Mouse (Mus musculus) midbrain, embryonic 11.5 days (tissue): ENCODE data around the gene Zfp979. TPM values are rescaled to one million over a fixed set of nuclear protein-coding genes. Genes with fewer than 3 reads are reported as not detected.
"Not testable (repeated sequence)": the region's sequence is repeated elsewhere in the genome, so short reads cannot be mapped to it uniquely, and the experiment has no call there.

ENCODE experiments used
- ATAC-seq: fragments of 200-750 bp; cut with Nextera tagmentation; 2 replicates; pipeline ENCODE4 v1.8.0; 2017; ENCODE audit warnings: moderate TSS enrichment, moderate library complexity; ENCODE audit not compliant: low FRiP score
- DNase-seq: peaks from one replicate; pipeline ENCODE4 v3.0.0; 2015; ENCODE audit warnings: low spot score; ENCODE audit errors: missing footprints
- H3K27ac ChIP-seq: fragments of 300-500 bp; sonication (generic); 2 replicates; pipeline ENCODE4 v1.5.1; 2014; ENCODE audit warnings: low read depth, low read length
- H3K27me3 ChIP-seq: fragments of 300-500 bp; sonication (generic); 2 replicates; pipeline ENCODE4 v1.6.1; 2014; ENCODE audit warnings: mild to moderate bottlenecking, low read length, moderate library complexity, mixed read lengths; ENCODE audit not compliant: control insufficient read depth, insufficient read depth
- H3K36me3 ChIP-seq: fragments of 300-500 bp; sonication (generic); 2 replicates; pipeline ENCODE4 v1.6.1; 2014; ENCODE audit warnings: mild to moderate bottlenecking, low read length, moderate library complexity, mixed read lengths; ENCODE audit not compliant: control insufficient read depth, insufficient read depth
- H3K4me1 ChIP-seq: fragments of 300-500 bp; sonication (generic); 2 replicates; pipeline ENCODE4 v1.6.1; 2014; ENCODE audit warnings: low read length; ENCODE audit not compliant: control insufficient read depth, insufficient read depth
- H3K4me2 ChIP-seq: fragments of 300-500 bp; sonication (generic); 2 replicates; pipeline ENCODE4 v1.6.1; 2014; ENCODE audit warnings: mild to moderate bottlenecking, moderate library complexity
- H3K4me3 ChIP-seq: fragments of 300-500 bp; sonication (generic); 2 replicates; pipeline ENCODE4 v1.5.1; 2014; ENCODE audit warnings: low read depth, low read length
- H3K9ac ChIP-seq: fragments of 300-500 bp; sonication (generic); 2 replicates; pipeline ENCODE4 v1.6.1; 2014; ENCODE audit warnings: low read length
- H3K9me3 ChIP-seq: fragments of 300-500 bp; sonication (generic); 2 replicates; pipeline ENCODE4 v1.6.1; 2016; ENCODE audit warnings: low read length; ENCODE audit not compliant: control insufficient read depth
- WGBS: fragments of 180-500 bp; shearing (Covaris S2); extraction: QIAGEN DNeasy Blood & Tissue Kit; methylation state at CpG from one replicate; pipeline ENCODE4 v1.1.7; 2014; 5-methylcytosine and 5-hydroxymethylcytosine counted together
- polyA plus RNA-seq: library from polyadenylated mRNA; unstranded; fragments of >200 nt; fragmentation: Nextera tagmentation; extraction: Ambion mirVana; gene quantifications from 2 replicates; pipeline ENCODE4 v1.2.1, GENCODE M21; 2014

Gene Zfp979
- polyA plus RNA-seq, 1 experiment from 2014 or later = 2.8 TPM

GRCm38 (mm10) chr4:147598831-147599230 lies 43.5 kb downstream of the Zfp979 start:
- no peaks in the 10 kb centered on the region for H3K4me1 ChIP-seq
- H3K27ac ChIP-seq = no peak overlapping the region
- H3K4me3 ChIP-seq = no peak overlapping the region
- ATAC-seq (no peak), DNase-seq (peak; percentile 66)
- no peak overlapping the region for H3K4me2 ChIP-seq
- H3K36me3 ChIP-seq = no peaks in the 10 kb centered on the region
- WGBS = 70% methylated on average over 2 of the region's 2 CpGs
- no peak overlapping the region for H3K9ac ChIP-seq
- H3K9me3 ChIP-seq = 0 out of 2 replicates have a peak, but pooled peaks cover 3% of the 10 kb centered on the region
- H3K27me3 ChIP-seq = no peaks in the 10 kb centered on the region

GRCm38 (mm10) chr4:147597685-147598084 lies 44.6 kb downstream of the Zfp979 start:
- peak; percentile 31; the same call in 1 of the 2 replicates for ATAC-seq
- no peak overlapping the region for H3K4me3 ChIP-seq
- DNase-seq = no peak
- no peaks in the 10 kb centered on the region for H3K36me3 ChIP-seq
- no peak overlapping the region for H3K4me2 ChIP-seq
- 54% methylated on average over 1 of the region's 1 CpGs for WGBS
- H3K9me3 ChIP-seq = 0 out of 2 replicates have a peak, but pooled peaks cover 3% of the 10 kb centered on the region
- H3K9ac ChIP-seq = no peak overlapping the region
- no peaks in the 10 kb centered on the region for H3K27me3 ChIP-seq
- no peaks in the 10 kb centered on the region for H3K4me1 ChIP-seq
- no peak overlapping the region for H3K27ac ChIP-seq

GRCm38 (mm10) chr4:147594630-147595029 lies 47.7 kb downstream of the Zfp979 start:
- H3K36me3 ChIP-seq, H3K27me3 ChIP-seq, ATAC-seq, H3K4me2 ChIP-seq, H3K4me1 ChIP-seq, H3K27ac ChIP-seq, H3K9ac ChIP-seq, H3K9me3 ChIP-seq, H3K4me3 ChIP-seq: not testable (repeated sequence)
- 82% methylated on average over 3 of the region's 3 CpGs for WGBS
- DNase-seq = peak; percentile 12

- H3K4me3 ChIP-seq = no peak overlapping the region
- H3K27ac ChIP-seq = no peak overlapping the region
- H3K4me1 ChIP-seq = no peaks in the 10 kb centered on the region
- no peaks in the 10 kb centered on the region for H3K27me3 ChIP-seq
- 59% methylated on average over 1 of the region's 1 CpGs for WGBS
- H3K4me2 ChIP-seq = no peak overlapping the region
- DNase-seq (peak; percentile 79), ATAC-seq (peak; percentile 30; the same call in 1 of the 2 replicates)
- peaks cover 10% of the 10 kb centered on the region; the same call in 1 of the 2 replicates for H3K9me3 ChIP-seq
- no peaks in the 10 kb centered on the region for H3K36me3 ChIP-seq
- no peak overlapping the region for H3K9ac ChIP-seq
Measured at GRCm38 (mm10) chr4:147586511-147587473, 55.5 kb downstream of the Zfp979 start.

GRCm38 (mm10) chr4:147579371-147579770 lies 62.9 kb downstream of the Zfp979 start:
- not testable (repeated sequence) for H3K4me2 ChIP-seq, ATAC-seq, H3K4me1 ChIP-seq, H3K4me3 ChIP-seq, H3K9ac ChIP-seq, H3K36me3 ChIP-seq, H3K27me3 ChIP-seq, H3K27ac ChIP-seq, H3K9me3 ChIP-seq
- peak; percentile 68 for DNase-seq
- WGBS = 91% methylated on average over 4 of the region's 4 CpGs

GRCm38 (mm10) chr4:147571156-147571555 lies 71.2 kb downstream of the Zfp979 start:
- WGBS = 82% methylated on average over 8 of the region's 8 CpGs
- not testable (repeated sequence) for ATAC-seq, H3K4me1 ChIP-seq, H3K4me2 ChIP-seq, H3K27ac ChIP-seq, H3K9ac ChIP-seq, H3K27me3 ChIP-seq, H3K9me3 ChIP-seq, H3K4me3 ChIP-seq, H3K36me3 ChIP-seq
- peak; percentile 72 for DNase-seq

GRCm38 (mm10) chr4:147565426-147566220 lies 76.7 kb downstream of the Zfp979 start:
- no peaks in the 10 kb centered on the region; the same call in 1 of the 2 replicates for H3K9me3 ChIP-seq
- DNase-seq = peak; percentile 65
- ATAC-seq = 0 out of 2 replicates have a peak, but pooled peaks have one; percentile 40
- H3K4me3 ChIP-seq = no peak overlapping the region
- no peak overlapping the region for H3K27ac ChIP-seq
- H3K9ac ChIP-seq = no peak overlapping the region
- no peaks in the 10 kb centered on the region for H3K4me1 ChIP-seq
- no peaks in the 10 kb centered on the region for H3K36me3 ChIP-seq
- no peaks in the 10 kb centered on the region for H3K27me3 ChIP-seq
- no peak overlapping the region for H3K4me2 ChIP-seq
- 74% methylated on average over 6 of the region's 6 CpGs for WGBS
